Mouse (Mus musculus) layer of hippocampus, adult 8-10 months (tissue): ENCODE measurements at regions not wholly inside any gene's neighbourhood (a gene's known extent, or its start where the extent isn't known, plus 50 kb on each side); places are given as distances from the start of the nearest gene placed in this dataset.

ENCODE experiments used
- DNase-seq, 2 experiments: peaks; one replicate each; pipeline ENCODE4 v3.0.0; 2022; ENCODE audit warnings: low spot score in 2 of 2

DNA sequence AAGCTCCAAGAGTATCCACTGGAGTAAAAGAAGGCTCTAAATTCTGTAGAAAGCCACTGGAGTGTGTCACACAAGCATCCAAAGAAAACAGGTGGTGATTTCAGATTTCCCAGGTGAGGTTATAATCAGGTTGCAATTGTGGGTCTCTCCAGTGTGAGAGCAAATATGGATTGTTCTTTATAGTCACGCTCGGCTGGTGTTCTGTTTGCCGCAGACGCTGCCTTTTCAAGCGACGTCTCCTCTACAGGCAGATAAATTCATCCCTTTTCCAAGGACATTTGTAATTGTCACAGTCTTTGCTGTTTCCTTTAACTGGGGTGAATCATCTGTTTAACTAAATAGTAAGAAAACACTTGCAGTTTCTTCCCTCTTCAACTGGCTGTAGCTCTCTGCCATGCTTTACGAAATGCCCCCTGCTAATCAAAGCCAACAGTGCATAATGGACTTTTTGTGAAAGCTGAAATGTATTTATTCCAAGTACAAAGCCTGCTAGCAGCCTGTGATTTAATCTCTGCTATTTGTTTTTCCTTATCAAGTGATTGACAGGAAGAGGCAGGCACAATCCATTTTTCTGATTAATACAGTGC, 502.4 kb downstream of the Trim52 start:
- no peak for DNase-seq
